Mouse (Mus musculus) stomach, embryonic 14.5 days (tissue): Measurements from ENCODE around the gene Actl6a. TPM values are rescaled to one million over a fixed set of nuclear protein-coding genes. Genes with fewer than 3 reads are reported as not detected.
"Not testable (repeated sequence)": the region's sequence is repeated elsewhere in the genome, so short reads cannot be mapped to it uniquely, and the experiment has no call there.

Experiments used
- ATAC-seq: fragments of 200-750 bp; cut with Nextera tagmentation; 2 replicates; pipeline ENCODE4 v1.8.0; 2017; ENCODE audit warnings: low read depth, moderate TSS enrichment; ENCODE audit not compliant: insufficient number of reproducible peaks, insufficient read depth, low FRiP score
- H3K27ac ChIP-seq: fragments of 300-500 bp; sonication (generic); 2 replicates; pipeline ENCODE4 v1.5.1; 2014; ENCODE audit warnings: mild to moderate bottlenecking, low read length, moderate library complexity, mixed read lengths
- H3K27me3 ChIP-seq: fragments of 300-500 bp; sonication (generic); 2 replicates; pipeline ENCODE4 v1.6.1; 2014; ENCODE audit warnings: low read length, control low read depth, mixed read lengths; ENCODE audit not compliant: control insufficient read depth, insufficient read depth
- H3K36me3 ChIP-seq: fragments of 300-500 bp; sonication (generic); 2 replicates; pipeline ENCODE4 v1.6.1; 2014; ENCODE audit warnings: mild to moderate bottlenecking, control low read depth, low read length, moderate library complexity, mixed read lengths; ENCODE audit not compliant: control insufficient read depth, insufficient read depth
- H3K4me1 ChIP-seq: fragments of 300-500 bp; sonication (generic); 2 replicates; pipeline ENCODE4 v1.6.1; 2014; ENCODE audit warnings: low read length, control low read depth, mixed read lengths; ENCODE audit not compliant: control insufficient read depth, insufficient read depth
- H3K4me2 ChIP-seq: fragments of 300-500 bp; sonication (generic); replicated peaks from 2 replicates; pipeline ENCODE4 v1.6.1; 2014; ENCODE audit warnings: low read depth, low read length, control low read depth
- H3K4me3 ChIP-seq: fragments of 300-500 bp; sonication (generic); 2 replicates; pipeline ENCODE4 v1.5.1; 2014; ENCODE audit warnings: low read depth, low read length, control low read depth
- H3K9ac ChIP-seq: fragments of 300-500 bp; sonication (generic); replicated peaks from 2 replicates; pipeline ENCODE4 v1.6.1; 2014; ENCODE audit warnings: low read depth, mild to moderate bottlenecking, control low read depth, low read length, moderate library complexity, mixed read lengths
- H3K9me3 ChIP-seq: fragments of 300-500 bp; sonication (generic); 2 replicates; pipeline ENCODE4 v1.6.1; 2016; ENCODE audit warnings: low read depth, low read length, control low read depth; ENCODE audit not compliant: control insufficient read depth
- WGBS: fragments of 180-500 bp; shearing (Covaris S2); extraction: QIAGEN DNeasy Blood & Tissue Kit; methylation state at CpG from one replicate; pipeline ENCODE4 v1.1.7; 2014; 5-methylcytosine and 5-hydroxymethylcytosine counted together
- polyA plus RNA-seq: library from polyadenylated mRNA; unstranded; fragments of >200 nt; fragmentation: Nextera tagmentation; extraction: Ambion mirVana; gene quantifications from 2 replicates; pipeline ENCODE4 v1.2.1, GENCODE M21; 2014

Gene Actl6a
- polyA plus RNA-seq, 1 experiment from 2014 or later, result 154 TPM

DNA sequence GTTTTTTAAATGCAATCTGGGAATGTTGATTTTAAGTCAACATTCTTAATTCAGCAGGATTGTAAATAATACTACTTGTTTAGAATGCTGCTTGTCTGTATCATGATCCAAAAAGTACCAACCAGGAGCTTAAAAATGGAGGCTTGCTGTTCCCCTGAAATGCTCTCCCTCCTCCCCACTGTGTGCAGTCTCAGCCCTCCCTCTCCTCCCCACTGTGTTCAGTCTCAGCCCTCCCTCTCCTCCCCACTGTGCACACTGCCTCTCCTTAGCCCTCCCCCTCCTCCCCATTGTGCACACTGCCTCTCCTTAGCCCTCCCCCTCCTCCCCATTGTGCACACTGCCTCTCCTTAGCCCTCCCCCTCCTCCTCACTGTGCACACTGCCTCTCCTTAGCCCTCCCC lies 39.3 kb downstream of the Actl6a start:
- peaks cover 27% of the 10 kb centered on the region for H3K36me3 ChIP-seq
- H3K4me3 ChIP-seq, H3K27ac ChIP-seq, H3K4me2 ChIP-seq, H3K4me1 ChIP-seq, H3K9ac ChIP-seq, ATAC-seq, H3K9me3 ChIP-seq, H3K27me3 ChIP-seq: not testable (repeated sequence)

DNA sequence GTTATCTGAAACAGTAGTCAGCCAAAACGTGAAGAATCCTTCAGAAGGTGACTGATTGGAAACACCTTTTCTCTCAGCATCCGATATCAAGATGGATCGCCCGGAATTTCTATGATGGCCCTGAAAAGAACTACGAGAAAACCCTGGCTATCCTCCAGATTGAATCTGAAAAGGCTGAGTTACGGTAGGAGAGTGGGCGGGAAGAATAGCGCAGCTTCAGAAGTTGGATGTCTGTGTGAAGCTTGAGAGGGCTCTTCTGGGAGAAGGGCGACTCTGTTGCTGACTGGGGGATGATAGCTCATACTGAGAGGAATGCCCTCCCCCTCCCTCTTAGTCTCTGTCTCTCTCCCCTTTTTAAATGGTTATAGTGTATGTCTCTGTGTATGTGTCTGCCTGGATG lies 42.3 kb downstream of the Actl6a start:
- 89% methylated on average over 9 of the region's 9 CpGs for WGBS
- H3K9me3 ChIP-seq, result no peaks in the 10 kb centered on the region
- no peak overlapping the region for H3K27ac ChIP-seq
- H3K4me1 ChIP-seq, result no peaks in the 10 kb centered on the region
- H3K4me3 ChIP-seq, result no peak overlapping the region
- no peak overlapping the region for H3K9ac ChIP-seq
- H3K4me2 ChIP-seq, result no peak overlapping the region
- no peaks in the 10 kb centered on the region for H3K27me3 ChIP-seq
- no peak for ATAC-seq
- peaks cover 42% of the 10 kb centered on the region for H3K36me3 ChIP-seq

- Histone ChIP-seq H3K4me1 (no peaks in the 10 kb centered on the region), H3K27me3 (no peaks in the 10 kb centered on the region), H3K4me2 (no peak overlapping the region), H3K36me3 (peaks cover 42% of the 10 kb centered on the region), H3K9ac (no peak overlapping the region), H3K27ac (no peak overlapping the region), H3K4me3 (no peak overlapping the region), H3K9me3 (no peaks in the 10 kb centered on the region)
- ATAC-seq, result no peak
- 92% methylated on average over 4 of the region's 4 CpGs for WGBS
Observed at GRCm38 (mm10) chr3:32749820-32750579, 43.9 kb downstream of the Actl6a start.

GRCm38 (mm10) chr3:32754384-32754915 lies 48.4 kb downstream of the Actl6a start:
- ATAC-seq, result no peak
- Histone ChIP-seq H3K36me3 (peaks cover 15% of the 10 kb centered on the region), H3K9ac (no peak overlapping the region), H3K4me1 (no peaks in the 10 kb centered on the region), H3K4me2 (no peak overlapping the region), H3K4me3 (no peak overlapping the region), H3K27ac (no peak overlapping the region), H3K9me3 (no peaks in the 10 kb centered on the region), H3K27me3 (no peaks in the 10 kb centered on the region)
- 90% methylated on average over 3 of the region's 3 CpGs for WGBS

GRCm38 (mm10) chr3:32759212-32759611 lies 53.1 kb downstream of the Actl6a start:
- no peak overlapping the region for H3K4me3 ChIP-seq
- H3K27ac ChIP-seq, result no peak overlapping the region
- ATAC-seq, result no peak
- no peaks in the 10 kb centered on the region for H3K27me3 ChIP-seq
- H3K4me2 ChIP-seq, result no peak overlapping the region
- H3K4me1 ChIP-seq, result no peaks in the 10 kb centered on the region
- H3K36me3 ChIP-seq, result no peaks in the 10 kb centered on the region; the same call in 1 of the 2 replicates
- no peaks in the 10 kb centered on the region for H3K9me3 ChIP-seq
- H3K9ac ChIP-seq, result no peak overlapping the region
- WGBS, result 72% methylated on average over 5 of the region's 5 CpGs

- H3K36me3 ChIP-seq, result no peaks in the 10 kb centered on the region
- no peak for ATAC-seq
- H3K27ac ChIP-seq, result no peak overlapping the region
- WGBS, result 58% methylated on average over 8 of the region's 8 CpGs
- H3K9me3 ChIP-seq, result no peaks in the 10 kb centered on the region
- H3K4me1 ChIP-seq, result no peaks in the 10 kb centered on the region
- H3K4me2 ChIP-seq, result no peak overlapping the region
- H3K27me3 ChIP-seq, result no peaks in the 10 kb centered on the region
- no peak overlapping the region for H3K4me3 ChIP-seq
- H3K9ac ChIP-seq, result no peak overlapping the region
Observed at GRCm38 (mm10) chr3:32762962-32763361, 56.9 kb downstream of the Actl6a start.

DNA sequence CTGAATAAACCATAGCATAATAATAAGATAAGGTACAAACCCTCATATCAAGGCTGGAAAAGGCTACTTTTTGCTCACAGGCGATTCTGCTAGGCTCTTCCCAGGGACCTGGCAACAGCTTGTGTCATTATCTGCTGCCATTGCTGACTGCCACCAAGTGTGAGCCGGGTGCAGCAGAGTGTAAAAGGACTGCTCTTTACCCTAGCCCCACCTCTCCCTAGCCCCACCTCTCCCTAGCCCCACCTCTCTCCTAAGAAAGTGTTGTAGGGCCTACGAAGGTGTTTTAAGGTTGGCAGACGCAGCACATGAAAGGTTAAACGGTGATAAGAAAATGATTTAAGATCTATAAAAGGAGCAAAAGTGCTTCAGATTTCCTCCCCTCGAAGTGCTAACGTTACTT lies 57.8 kb downstream of the Actl6a start:
- no peak overlapping the region for H3K9ac ChIP-seq
- no peaks in the 10 kb centered on the region for H3K27me3 ChIP-seq
- no peak overlapping the region for H3K27ac ChIP-seq
- H3K4me2 ChIP-seq, result no peak overlapping the region
- WGBS, result 44% methylated on average over 7 of the region's 7 CpGs
- H3K4me3 ChIP-seq, result no peak overlapping the region
- H3K4me1 ChIP-seq, result no peaks in the 10 kb centered on the region
- no peaks in the 10 kb centered on the region for H3K36me3 ChIP-seq
- no peaks in the 10 kb centered on the region for H3K9me3 ChIP-seq
- ATAC-seq, result no peak

GRCm38 (mm10) chr3:32770781-32771180 lies 64.7 kb downstream of the Actl6a start:
- Histone ChIP-seq H3K4me2 (no peak overlapping the region), H3K27ac (no peak overlapping the region), H3K27me3 (no peaks in the 10 kb centered on the region), H3K9me3 (no peaks in the 10 kb centered on the region), H3K9ac (no peak overlapping the region), H3K4me3 (no peak overlapping the region), H3K36me3 (no peaks in the 10 kb centered on the region), H3K4me1 (no peaks in the 10 kb centered on the region)
- no peak for ATAC-seq
- 72% methylated on average over 2 of the region's 2 CpGs for WGBS
